Mouse (Mus musculus) MEL (cell line): Measurements from ENCODE around the gene Acly.

Experiments
- BHLHE40 ChIP-seq: IDR thresholded peaks from 2 replicates; pipeline ENCODE4 v1.6.1; 2012; ENCODE audit warnings: low read depth, mild to moderate bottlenecking, inconsistent platforms, low read length, improper control_type of control experiment, borderline replicate concordance
- CTCF ChIP-seq, 3 experiments: IDR thresholded peaks in 2 of 3; conservative IDR thresholded peaks in 1 of 3; 2 replicates each; pipeline ENCODE4 v1.5.1; 2011 to 2012; ENCODE audit warnings: low read length in 3 of 3, low read depth in 2 of 3, mild to moderate bottlenecking in 2 of 3, improper control_type of control experiment in 1 of 3, inconsistent platforms in 1 of 3, mixed read lengths in 1 of 3, moderate library complexity in 1 of 3; ENCODE audit not compliant: control insufficient read depth in 1 of 3, insufficient read depth in 1 of 3, poor library complexity in 1 of 3, severe bottlenecking in 1 of 3
- EP300 ChIP-seq, 2 experiments: IDR thresholded peaks; 2 replicates each; pipeline ENCODE4 v1.6.1; 2011; ENCODE audit warnings: improper control_type of control experiment in 2 of 2, low read length in 2 of 2, low read depth in 1 of 2, mild to moderate bottlenecking in 1 of 2
- POLR2A ChIP-seq, 2 experiments: IDR thresholded peaks; 2 replicates each; pipeline ENCODE4 v1.6.1; 2011 to 2012; ENCODE audit warnings: low read length in 2 of 2, mild to moderate bottlenecking in 2 of 2, control low read depth in 1 of 2, improper control_type of control experiment in 1 of 2, low read depth in 1 of 2, moderate library complexity in 1 of 2; ENCODE audit not compliant: control insufficient read depth in 1 of 2, insufficient read depth in 1 of 2, poor library complexity in 1 of 2
- UBTF ChIP-seq: IDR thresholded peaks from 2 replicates; pipeline ENCODE4 v1.6.1; 2012; ENCODE audit warnings: low read depth, mild to moderate bottlenecking, inconsistent platforms, low read length, improper control_type of control experiment, moderate library complexity, borderline replicate concordance; ENCODE audit not compliant: insufficient read depth

DNA sequence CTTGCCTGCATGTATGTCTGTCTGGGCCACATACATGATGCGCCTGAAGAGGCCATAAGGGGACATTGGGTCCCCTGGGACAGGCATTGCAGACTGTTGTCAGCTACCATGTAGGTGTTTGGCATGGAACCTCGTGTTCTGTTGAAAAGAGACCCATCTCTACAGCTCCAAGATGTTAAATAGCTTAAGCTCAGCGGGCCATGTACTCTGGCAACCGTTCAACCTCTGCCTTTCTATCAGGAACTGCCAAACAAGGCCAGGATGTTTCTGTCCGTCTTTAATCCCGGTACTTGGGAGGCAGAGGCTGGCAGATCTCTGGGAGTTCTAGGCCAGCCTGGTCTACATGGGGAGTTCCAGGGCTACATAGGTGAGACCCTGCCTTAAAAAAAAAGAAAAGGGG, 85.2 kb downstream of the Acly start:
- TF ChIP-seq EP300 (IDR thresholded peaks at IDR 0.05; ENCODE audit: low read depth in 1 of 2, low read length in 2 of 2) (no peak), UBTF (no peak), CTCF (IDR thresholded peaks at IDR 0.05 in 2 of 3, conservative IDR thresholded peaks at IDR 0.05 in 1 of 3; ENCODE audit: control insufficient read depth in 1 of 3, insufficient read depth in 1 of 3, low read depth in 2 of 3, low read length in 3 of 3, poor library complexity in 1 of 3, severe bottlenecking in 1 of 3) (no peak), BHLHE40 (no peak), POLR2A (IDR thresholded peaks at IDR 0.05; ENCODE audit: control insufficient read depth in 1 of 2, insufficient read depth in 1 of 2, low read depth in 1 of 2, low read length in 2 of 2, poor library complexity in 1 of 2) (no peak)
